Mouse (Mus musculus): ENCODE data around the gene Cog1.

The Cog1 gene

DNA sequence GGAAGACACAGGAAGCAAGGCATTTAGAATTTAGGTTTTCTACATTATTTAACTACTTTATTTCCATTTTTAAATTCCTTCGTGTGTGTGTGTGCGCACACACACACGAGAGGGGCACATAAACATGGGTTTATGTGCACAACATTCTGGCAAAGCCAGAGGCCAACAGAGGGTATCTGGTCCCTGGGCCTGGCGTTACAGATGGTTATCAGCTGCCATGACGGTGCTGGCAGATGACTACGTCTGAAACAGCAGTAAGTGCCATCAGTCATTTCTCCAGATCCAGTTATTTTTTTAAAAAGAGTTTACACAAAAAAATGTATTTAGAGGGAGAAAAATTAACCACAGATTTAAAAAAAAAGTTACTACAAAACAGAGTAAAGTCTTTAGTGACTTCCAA lies 17.2 kb downstream of the Cog1 start:
- DNase-seq (ENCODE audit: low read depth in 1 of 2, low spot score in 2 of 2), result no peak

DNA sequence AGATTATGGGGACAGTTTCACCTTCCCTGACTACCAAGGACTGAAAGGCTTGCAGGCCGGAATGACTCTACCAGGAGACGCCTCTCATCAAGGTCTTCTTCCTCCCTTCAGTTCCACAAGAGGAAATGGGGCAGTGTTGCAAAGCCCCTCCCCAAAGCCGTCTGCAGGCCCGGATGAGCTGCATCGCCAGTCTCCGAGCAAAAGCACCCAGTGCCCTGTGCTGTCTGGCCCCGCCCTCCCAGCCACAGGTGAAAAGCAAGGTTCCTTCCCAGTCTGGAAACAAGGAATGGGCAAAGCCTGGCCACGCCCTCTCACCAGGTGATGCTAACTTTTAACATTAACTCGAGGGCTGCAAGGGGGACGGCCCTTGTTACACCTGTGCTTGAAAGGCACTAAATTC lies 17.7 kb downstream of the Cog1 start:
- DNase-seq (ENCODE audit: low read depth in 1 of 2, low spot score in 2 of 2), result no peak

DNA sequence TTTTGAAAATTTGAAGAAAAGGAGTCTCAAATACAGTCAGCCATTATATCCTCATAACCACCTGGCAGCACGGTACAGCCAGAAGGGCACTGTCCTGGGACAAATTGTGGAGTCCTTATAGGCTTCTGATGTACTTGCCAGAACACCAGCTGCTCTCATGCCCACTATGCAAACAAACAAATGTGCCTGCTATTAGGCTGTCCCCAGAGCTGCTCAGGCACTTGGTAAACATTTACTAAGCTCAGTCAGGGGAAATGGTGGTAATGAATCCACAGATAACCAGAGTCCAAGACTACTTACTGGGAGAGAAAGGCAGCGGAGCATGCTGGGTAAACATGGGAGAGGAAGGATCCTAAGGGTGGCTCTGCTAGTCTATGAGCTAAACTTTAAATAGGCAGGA lies 18.2 kb downstream of the Cog1 start:
- DNase-seq (ENCODE audit: low read depth in 1 of 2, low spot score in 2 of 2), result no peak

DNA sequence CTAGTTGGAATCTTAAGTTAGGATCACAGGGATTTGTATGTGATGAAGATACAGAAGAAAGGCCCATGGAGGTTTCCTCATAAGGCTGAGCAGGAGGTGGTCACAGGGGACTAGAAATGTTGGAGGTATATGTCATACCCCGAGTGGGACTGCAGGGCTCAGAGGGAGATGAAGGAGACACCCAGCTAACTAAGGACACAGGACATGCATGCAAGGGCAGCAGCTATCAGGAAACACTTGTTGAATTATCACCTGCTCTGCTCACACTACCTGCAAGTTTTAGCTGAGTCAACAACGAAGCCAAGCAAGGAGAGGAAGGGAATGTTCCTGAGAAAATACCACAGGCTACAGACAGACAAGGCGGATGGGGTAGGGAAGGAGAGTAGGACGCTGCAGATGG lies 18.7 kb downstream of the Cog1 start:
- no peak for DNase-seq (ENCODE audit: low read depth in 1 of 2, low spot score in 2 of 2)

DNA sequence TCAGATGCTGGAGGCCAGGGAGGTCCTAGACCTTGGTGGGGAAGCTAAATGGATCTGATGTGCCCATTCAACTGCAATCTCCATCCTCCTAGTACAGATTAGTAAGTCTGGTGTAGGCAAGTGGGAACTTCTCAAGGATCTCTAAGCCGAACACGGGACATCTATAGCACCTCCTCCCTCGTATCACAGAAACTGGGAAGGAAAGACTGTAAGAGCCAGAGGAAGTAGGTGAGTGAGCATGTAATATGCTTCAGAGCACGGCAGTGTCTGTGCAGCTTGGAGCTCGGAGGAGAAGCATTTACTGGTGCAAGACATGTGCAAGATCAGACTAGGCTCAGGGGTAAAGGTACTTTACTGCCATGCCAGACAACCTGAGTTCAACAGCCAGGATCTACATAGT lies 19.9 kb downstream of the Cog1 start:
- no peak for DNase-seq (ENCODE audit: low read depth in 1 of 2, low spot score in 2 of 2)

DNA sequence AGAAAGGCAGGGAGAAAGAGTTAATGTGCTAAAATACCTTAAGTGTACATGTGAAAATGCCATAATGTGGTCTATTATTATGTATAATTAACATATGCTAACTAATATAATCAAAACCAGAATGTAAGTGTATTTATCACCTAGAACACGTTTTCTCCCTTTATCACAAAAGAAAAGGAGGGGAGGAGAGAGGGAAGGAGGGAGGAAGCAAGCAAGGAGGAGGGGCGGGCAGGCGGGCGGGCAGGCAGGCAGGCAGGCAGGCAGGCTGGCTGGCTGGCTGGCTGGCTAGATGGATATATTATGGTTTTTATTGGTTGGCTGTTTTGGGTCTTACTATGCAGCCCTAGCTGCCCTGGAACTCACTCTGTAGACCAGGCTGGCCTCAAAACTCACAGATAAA lies 20.7 kb downstream of the Cog1 start:
- DNase-seq (ENCODE audit: low read depth in 1 of 2, low spot score in 2 of 2), result no peak

DNA sequence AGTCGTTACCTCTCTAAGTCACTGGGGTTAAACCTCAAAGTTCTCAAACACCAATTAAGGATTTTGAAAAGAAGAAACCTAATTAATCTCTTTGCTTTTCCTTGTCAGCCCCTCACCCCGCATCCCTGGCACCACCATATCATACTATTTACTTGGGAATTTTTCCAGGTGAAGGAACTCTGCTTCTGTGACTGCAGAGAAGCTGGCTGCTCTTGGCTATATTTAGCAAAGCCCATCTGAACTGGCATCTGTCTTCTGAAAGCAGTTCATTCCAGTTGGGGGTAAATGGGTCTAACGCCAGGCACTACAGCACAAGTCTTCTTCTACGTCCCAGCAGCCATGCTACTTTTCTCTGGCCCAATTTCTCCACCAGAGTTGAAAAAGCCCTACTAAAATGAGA lies 24.6 kb downstream of the Cog1 start:
- DNase-seq (ENCODE audit: low read depth in 1 of 2, low spot score in 2 of 2), result no peak

DNA sequence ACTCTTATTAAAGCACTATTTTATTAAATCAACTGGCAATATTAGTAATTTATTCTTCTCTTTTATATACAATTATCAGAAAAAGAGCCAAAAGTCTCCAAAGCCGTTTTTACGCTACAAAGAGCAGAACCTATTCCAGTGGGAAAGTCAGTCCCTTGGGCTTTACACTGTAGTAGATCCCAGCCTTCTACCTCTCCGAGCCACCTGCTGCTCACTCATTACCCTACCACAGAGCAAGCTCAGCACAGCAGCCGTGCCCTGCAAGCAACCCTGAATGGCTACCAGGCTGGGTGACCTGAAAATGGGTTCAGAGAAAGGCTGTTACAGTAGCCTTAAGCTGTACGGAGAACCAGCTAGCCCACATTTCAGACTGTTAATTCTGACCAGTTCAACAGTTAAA lies 25.6 kb downstream of the Cog1 start:
- no peak for DNase-seq (ENCODE audit: low read depth in 1 of 2, low spot score in 2 of 2)

DNA sequence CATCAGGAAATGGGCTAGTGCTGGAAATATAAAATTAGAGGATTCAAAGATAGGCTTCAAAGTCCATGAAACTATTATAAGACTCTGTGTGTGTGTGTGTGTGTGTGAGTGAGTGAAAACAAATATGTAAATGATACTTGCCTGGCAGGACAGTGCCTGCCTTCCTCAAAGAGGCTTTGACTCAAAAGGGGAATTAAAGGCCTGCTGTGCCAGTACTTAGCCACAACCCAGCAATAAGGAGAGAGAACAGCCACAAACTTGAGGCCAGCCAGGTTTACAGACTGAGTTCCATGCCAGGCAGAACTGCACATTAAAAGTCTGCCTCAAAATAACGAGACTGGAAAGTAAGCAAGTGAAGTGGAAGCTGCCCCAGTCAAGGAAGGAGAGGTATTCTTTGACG lies 27.9 kb downstream of the Cog1 start:
- DNase-seq (ENCODE audit: low read depth in 1 of 2, low spot score in 2 of 2), result no peak

DNA sequence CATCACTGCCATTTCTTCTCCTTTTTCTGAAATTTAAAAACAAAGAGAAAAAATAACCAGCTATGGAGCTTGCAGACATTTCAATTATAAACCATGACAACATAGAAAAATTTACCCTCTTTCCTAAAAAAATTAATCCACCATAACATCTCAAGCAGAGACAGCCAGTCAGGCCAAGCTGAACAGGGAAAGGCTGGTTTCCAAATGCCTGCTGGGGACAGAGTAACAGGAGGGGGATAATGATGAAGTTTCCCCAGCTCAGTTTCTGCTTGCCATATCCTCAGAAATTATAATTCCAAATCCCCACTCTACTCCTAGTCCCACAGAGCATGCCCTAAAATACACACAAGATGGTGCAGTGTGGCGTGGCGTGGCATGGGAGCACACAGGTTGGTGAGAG lies 28.4 kb downstream of the Cog1 start:
- DNase-seq (ENCODE audit: low read depth in 1 of 2, low spot score in 2 of 2), result no peak

DNA sequence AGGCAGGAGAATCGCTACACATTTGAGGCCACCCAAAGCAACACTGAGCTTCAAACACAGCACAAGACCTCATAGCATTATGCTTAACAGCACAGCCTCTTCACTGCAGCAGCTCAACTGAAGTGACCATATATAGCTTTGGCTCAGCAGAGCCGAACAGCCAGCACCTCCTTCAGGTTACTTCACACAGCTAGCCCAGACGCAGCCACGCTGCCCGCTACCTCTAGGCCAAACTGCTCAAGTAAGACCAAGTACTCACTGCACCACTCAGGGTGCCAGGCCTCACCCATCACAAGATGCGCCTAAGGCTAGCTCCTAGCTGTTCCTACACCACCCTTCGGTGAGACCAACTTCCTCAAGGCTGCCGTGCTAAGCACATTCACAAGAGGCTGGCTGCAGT lies 29.4 kb downstream of the Cog1 start:
- no peak for DNase-seq (ENCODE audit: low read depth in 1 of 2, low spot score in 2 of 2)

DNA sequence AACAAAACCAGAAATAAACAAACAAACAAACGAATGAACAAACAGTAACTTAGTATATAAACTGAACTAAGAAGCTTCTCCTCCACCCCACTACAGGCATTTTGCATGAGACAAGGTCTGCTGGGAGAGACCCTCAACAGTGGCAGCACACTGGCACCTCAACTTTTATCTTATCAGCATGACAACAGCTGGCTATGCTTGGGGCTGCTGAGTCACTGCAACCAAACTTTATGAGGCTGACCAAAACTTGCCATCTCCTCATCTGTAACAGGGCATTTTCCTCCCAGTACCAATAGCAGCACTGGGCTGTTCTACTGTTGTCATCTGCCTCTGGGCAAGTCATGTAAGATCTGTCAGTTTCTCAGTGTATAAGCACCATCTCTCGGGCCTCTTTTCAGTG lies 32.0 kb downstream of the Cog1 start:
- DNase-seq (ENCODE audit: low read depth in 1 of 2, low spot score in 2 of 2), result no peak

DNA sequence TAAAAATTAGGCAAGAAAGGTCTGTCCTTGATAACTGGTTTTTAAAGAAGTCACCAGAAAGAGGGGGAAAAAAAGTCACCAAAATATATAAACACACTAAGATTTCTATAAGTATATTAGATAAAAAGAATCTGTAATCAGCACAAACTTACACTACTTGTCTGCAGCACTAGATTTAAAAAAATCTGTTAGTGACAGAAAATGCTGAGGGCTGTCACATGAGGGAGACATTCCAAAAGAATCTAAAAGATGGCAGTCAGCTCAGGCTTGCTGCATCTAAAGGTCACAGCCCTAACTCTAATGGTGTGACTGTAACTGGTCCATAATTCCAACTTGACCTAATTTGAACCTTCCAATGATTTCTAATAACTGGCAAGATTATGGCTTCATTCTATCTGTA lies 33.0 kb downstream of the Cog1 start:
- no peak for DNase-seq (ENCODE audit: low read depth in 1 of 2, low spot score in 2 of 2)

DNA sequence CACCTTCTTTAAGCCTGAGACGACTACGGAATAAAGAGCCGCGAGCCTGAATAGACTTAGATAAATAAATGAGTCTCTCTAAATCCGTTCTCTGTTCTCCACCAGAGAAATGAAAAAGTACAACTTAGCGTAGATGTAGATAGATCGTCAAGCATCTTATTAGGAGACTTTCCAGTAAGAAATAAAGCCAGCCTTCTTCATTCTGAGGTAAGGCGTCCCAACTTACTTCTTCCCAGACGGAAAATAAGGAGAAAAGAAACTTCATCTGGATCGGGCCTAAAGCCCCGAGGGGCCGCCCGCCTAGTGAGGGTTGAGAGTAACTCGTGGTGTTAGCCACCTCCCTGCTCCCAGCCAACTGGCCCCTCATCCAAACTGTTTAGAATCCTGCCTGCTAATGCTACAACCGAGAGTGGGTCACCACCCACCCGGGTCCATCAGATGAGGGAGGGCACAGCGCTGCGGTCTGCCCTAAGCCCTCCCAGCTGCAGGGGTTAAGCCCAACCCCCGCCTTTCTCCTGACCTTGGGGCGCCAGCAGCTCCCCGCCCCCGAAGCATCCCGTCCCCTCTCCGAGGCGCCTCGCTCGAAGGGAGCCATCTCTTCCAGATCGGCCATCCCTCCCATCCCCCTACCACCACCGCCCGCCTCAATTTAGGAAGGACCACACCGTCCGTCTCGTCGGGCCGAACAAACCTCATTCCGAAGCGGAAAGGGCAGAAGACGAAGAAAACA lies 34.1 kb downstream of the Cog1 start:
- DNase-seq (ENCODE audit: low read depth in 1 of 2, low spot score in 2 of 2), result no peak

DNA sequence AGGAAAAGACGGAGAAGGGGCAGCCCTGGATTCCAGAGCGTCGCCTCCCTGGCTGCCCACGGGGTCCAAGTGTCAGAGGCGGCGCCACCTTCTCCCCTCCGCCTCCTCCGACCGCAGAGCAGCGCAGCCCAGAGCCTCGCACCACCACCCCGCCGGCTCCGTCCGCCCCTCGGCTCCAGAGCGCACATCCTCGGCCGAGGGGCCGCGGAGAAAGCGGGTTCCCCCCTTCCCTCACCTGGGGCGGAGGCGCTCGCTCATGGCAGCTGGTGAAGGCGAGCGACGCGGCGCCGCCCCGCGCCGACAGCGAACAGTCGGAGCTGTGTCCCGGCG lies 34.6 kb downstream of the Cog1 start:
- DNase-seq (ENCODE audit: low read depth in 1 of 2, low spot score in 2 of 2), result peak in 1 of 2 experiments; percentile 8

DNA sequence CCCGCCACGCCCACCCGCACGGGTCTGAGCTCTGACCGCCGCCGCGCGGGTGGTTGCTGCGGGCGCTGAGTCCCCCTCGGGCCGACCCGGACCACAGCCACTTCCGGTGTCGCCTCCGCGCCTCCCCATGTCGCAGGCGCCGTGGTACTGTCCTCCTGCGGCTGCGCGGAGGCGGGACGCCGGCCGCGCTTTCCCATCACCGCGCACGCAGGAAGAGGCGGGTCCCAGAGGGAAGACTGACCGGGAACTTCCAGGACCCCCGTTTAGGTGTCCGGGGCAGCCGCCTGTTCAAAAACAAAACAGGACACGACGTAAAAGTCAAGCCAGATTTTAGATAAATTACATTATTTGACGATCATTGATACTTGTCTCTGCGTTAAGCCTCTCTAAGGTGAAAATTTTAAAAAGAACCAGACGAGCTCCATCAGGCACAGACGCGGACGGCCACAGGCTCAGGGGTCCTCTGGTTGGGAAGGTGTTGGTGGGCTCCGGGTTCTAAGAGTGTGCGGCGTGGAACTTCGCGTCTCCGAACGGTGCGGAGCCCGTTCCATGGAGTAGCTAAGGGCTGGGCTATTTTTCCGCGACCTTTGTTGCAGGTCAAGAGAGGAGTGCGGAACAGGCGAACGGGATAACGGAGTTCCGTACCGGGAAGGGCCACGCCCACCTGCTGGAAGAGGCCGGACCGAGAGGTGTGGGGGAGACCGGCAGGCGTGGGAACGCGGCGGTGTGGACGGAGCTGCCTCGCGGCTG lies 35.2 kb downstream of the Cog1 start, which contains the start of the genes Fam104a and D11Wsu47e:
TSS of gene Fam104a (minus strand) at position 199 of the 750 bp plus-strand sequence.
TSS of gene D11Wsu47e (plus strand) at position 456 of the 750 bp plus-strand sequence.
- peak; percentile 83 to 93 for DNase-seq (ENCODE audit: low read depth in 1 of 2, low spot score in 2 of 2)

DNA sequence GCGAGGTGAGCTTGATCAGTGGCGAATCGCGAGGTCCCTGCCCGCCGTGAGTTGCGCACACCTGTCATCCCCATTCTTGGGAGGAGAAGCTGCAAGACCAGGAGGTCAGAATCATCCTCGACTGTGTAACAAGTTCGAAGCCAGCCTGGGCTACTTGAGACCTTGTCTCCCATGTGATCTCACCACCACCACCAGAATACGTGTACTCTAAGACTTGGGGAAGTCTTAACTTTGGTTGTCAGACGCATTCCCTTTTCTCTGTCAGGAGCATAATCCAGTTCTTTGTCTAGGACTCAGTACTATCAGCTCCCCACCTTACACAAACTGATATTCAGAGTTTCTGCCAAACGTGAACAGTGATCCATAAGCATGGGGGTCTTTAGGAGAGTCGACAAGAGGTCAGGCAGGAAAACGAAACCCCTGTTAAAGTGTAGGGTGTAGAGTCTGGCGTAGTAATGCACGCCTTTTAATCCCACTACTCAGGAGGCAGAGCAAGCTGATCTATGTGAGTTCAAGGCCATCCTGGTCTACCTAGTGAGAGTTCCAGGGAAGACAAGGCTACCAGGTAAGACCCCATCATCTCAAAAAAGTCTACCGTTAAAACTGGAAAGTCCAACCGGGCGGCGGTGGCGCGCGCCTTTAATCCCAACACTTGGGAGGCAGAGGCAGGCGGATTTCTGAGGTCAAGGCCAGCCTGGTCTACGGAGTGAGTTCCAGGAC lies 35.9 kb downstream of the Cog1 start:
- no peak for DNase-seq (ENCODE audit: low read depth in 1 of 2, low spot score in 2 of 2)

DNA sequence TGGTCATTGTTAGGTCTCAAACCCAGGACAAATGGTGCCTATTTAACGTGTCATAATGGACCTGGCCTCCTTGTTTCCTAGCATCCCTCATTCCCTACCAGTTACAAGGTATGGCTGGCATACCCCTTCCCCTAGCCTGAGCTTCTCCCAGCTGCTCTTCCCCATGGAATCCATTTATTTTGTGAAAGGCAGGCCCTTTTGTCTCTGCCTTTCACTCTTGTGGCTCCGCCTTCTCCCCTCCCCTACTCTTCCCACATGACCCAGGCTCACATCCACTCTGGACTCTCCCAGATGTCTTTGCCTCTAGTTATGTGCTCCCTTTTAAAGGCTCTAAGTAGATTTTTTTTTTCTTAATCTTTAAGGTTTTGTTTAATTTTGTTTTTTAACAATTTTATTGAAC lies 38.1 kb downstream of the Cog1 start:
- no peak for DNase-seq (ENCODE audit: low read depth in 1 of 2, low spot score in 2 of 2)

DNA sequence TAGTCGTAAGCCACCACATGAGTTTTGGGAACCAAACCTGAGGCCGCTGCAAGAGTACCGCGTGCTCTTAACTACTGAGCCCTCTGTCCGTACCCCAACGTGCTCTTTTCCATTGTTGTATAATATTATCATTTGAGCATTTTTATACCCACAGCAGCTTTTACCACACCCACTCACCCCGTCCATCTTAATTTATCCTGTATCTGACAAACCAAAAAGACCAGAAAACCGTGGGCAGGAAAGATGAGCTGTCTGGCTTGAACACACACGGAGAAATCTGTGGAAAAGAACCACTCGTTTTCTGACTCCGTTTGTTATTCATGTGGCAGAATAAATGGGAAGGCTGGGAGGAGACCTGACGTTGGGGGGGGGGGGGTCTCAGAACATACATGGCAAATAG lies 41.5 kb downstream of the Cog1 start:
- DNase-seq (ENCODE audit: low read depth in 1 of 2, low spot score in 2 of 2), result no peak

DNA sequence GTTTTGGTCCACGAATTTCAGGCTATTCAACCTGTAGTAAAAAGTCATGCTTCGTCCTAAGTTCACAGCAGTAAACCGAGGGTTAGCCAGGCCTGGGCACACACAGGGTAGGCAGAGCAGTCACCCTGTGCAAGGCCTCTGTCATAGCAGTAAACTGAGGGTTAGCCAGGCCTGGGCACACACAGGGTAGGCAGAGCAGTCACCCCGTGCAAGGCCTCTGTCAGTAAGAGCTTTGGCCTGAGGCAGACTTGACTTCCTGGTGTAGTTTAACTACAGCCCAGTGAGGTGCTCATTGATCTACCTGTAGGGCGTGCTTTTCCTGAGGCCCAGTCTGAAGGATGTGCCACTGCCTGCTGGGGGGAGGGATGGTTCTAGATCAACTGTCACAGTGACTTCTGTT lies 42.3 kb downstream of the Cog1 start:
- no peak for DNase-seq (ENCODE audit: low read depth in 1 of 2, low spot score in 2 of 2)

DNA sequence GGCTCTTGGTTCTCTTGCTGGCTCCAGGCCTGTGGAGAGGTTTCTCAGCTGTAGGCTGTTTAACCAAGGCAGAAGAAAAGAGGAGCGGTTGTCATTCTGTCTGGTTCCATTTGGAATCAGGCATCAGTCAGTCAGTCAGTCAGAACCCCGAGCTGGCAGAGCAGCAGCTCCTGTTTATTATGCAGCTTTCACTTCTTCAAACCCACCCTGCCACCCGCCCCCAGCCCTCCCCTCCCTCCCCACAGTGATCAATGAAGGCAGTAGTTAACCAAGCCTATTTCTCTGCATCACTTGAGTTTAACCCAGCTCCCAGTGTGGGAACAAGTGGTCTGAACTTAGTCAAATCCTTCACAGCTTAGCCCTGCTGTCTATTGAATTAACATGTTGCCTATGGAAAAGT lies 42.9 kb downstream of the Cog1 start:
- no peak for DNase-seq (ENCODE audit: low read depth in 1 of 2, low spot score in 2 of 2)

DNA sequence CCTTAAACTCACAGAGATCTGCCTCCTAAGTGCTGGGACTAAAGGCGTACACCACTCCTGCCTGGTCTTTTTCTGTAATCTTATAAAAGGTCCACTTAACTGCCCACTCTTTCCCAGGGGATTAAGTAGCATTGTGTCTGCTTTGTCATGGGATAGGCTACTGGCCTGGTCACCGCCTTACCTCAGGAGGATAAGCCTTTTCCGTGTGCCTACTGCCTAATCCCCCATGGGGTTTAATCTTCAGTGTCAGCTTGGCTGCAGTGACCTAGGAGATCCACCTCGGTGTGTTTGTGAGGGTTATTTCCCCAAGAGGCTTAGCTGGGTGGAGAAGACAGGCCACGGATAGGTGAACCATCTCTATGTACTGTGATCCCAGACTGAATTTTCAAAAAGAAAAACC lies 48.6 kb downstream of the Cog1 start:
- DNase-seq (ENCODE audit: low read depth in 1 of 2, low spot score in 2 of 2), result no peak
